Mouse (Mus musculus) colon, adult 2 months (tissue): ENCODE data around the gene Slc9c1. TPM values are rescaled to one million over a fixed set of nuclear protein-coding genes. Genes with fewer than 3 reads are reported as not detected.

Source experiments
- polyA plus RNA-seq: library from polyadenylated mRNA; depleted of rRNA; stranded (reverse); fragments of >200 nt; gene quantifications from 2 replicates; pipeline ENCODE4 v1.2.3, GENCODE M21; 2012; rRNA removed

Slc9c1 gene
- not detected in 2 replicates for polyA plus RNA-seq

GRCm38 (mm10) chr16:45535009-45535408 is at the start of gene Slc9c1:
Gene Slc9c1, plus strand, starts transcription at chr16:45535309.

GRCm38 (mm10) chr16:45492927-45493326 is 42.2 kb upstream of the Slc9c1 start, which contains the start of gene Gm609:
Gene Gm609, minus strand, starts transcription at chr16:45492969.

GRCm38 (mm10) chr16:45531950-45532349 is 3.2 kb upstream of the Slc9c1 start, which contains the start of gene Gm17783:
Gene Gm17783, minus strand, starts transcription at chr16:45532050.

GRCm38 (mm10) chr16:45610267-45610666 is 75.2 kb downstream of the Slc9c1 start, which contains the start of gene Gcsam:
Gene Gcsam, plus strand, starts transcription at chr16:45610380.

GRCm38 (mm10) chr16:45653934-45654332 is 118.8 kb downstream of the Slc9c1 start, which contains the start of gene BC016579:
Gene BC016579, minus strand, starts transcription at chr16:45654068.

Other genes starting within 250 kb of the Slc9c1 start
- 21.1 and 25.3 TPM in 2 replicates for gene Cd200, start 126.3 kb upstream of the Slc9c1 start, polyA plus RNA-seq
- gene Gm609, start 42.3 kb upstream of the Slc9c1 start, polyA plus RNA-seq = 1.7 and 3.3 TPM in 2 replicates
- not detected in 2 replicates for gene Gm17783, start 3.3 kb upstream of the Slc9c1 start, polyA plus RNA-seq
- gene Gcsam, start 75.1 kb downstream of the Slc9c1 start, polyA plus RNA-seq = 0.09 and 0.12 TPM in 2 replicates
- gene BC016579, start 118.8 kb downstream of the Slc9c1 start, polyA plus RNA-seq = 4.0 and 5.5 TPM in 2 replicates
- 0.20 and 0.71 TPM in 2 replicates for gene Tmprss7, start 158.3 kb downstream of the Slc9c1 start, polyA plus RNA-seq
- 2.0 and 2.5 TPM in 2 replicates for gene Tagln3, start 189.3 kb downstream of the Slc9c1 start, polyA plus RNA-seq
- gene Abhd10, start 207.6 kb downstream of the Slc9c1 start, polyA plus RNA-seq = 3.2 TPM in 2 replicates